Mouse (Mus musculus): Measurements from ENCODE around the gene Nav2.

GRCm38 (mm10) chr7:48902454-48902853 lies 6.1 kb upstream of the Nav2 start:
- TF ChIP-seq CTCF (IDR thresholded peaks at IDR 0.05; ENCODE audit: borderline replicate concordance, extremely low read depth, insufficient read depth, insufficient read length) (no peak), POLR2A (IDR thresholded peaks at IDR 0.05; ENCODE audit: borderline replicate concordance, extremely low read depth, insufficient read depth, insufficient read length, poor library complexity, severe bottlenecking) (no peak)
